Mouse (Mus musculus): ENCODE measurements around the gene Arid5a.

GRCm38 (mm10) chr1:36306120-36306519, 1.4 kb upstream of the Arid5a start:
- no peak for TF ChIP-seq CEBPB (IDR thresholded peaks at IDR 0.05; ENCODE audit: insufficient read depth, poor library complexity, severe bottlenecking)
- no peak for TF ChIP-seq MYOG (IDR thresholded peaks at IDR 0.05; ENCODE audit: control insufficient read depth in 1 of 3, insufficient read depth in 1 of 3, insufficient read length in 2 of 3, low read depth in 2 of 3)
- TF ChIP-seq USF1 (IDR thresholded peaks at IDR 0.05; ENCODE audit: low read depth), result no peak
- no peak for TF ChIP-seq POLR2A (IDR thresholded peaks at IDR 0.05; ENCODE audit: insufficient read length, low read depth)
- TF ChIP-seq TCF12 (IDR thresholded peaks at IDR 0.05; ENCODE audit: insufficient read depth, poor library complexity, severe bottlenecking), result no peak
- TF ChIP-seq REST (IDR thresholded peaks at IDR 0.05; ENCODE audit: insufficient read depth, insufficient read length), result no peak

All from myocyte (in vitro differentiated cells).